Mouse (Mus musculus): ENCODE data around the gene Gm4869. TPM values are rescaled to one million over a fixed set of nuclear protein-coding genes. Genes with fewer than 3 reads are reported as not detected.

Gm4869 gene
- not detected for polyA plus RNA-seq (2017; shearing (Covaris generic))

DNA sequence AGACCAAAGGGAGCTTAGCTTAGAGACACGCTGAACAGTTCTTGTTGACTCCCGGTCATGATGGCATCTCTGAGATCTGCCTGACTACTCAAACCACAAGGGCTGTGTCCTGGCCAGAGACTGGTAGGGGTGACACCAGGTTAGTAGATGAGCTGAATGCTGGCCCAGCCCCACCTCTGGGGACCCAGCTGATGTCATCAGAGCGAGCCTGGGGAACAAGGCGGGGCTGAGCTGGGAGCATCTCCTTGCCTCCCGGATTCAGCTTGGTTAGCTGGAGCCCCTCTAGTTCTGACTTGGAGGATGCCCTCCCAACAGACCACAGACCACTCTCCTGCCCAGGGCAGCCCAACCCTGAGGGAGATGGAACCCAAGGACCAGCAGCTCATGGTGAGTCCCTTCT lies at the start of gene Gm4869:
TSS of gene Gm4869 (plus strand) at position 301 of the 400 bp plus-strand sequence.

DNA sequence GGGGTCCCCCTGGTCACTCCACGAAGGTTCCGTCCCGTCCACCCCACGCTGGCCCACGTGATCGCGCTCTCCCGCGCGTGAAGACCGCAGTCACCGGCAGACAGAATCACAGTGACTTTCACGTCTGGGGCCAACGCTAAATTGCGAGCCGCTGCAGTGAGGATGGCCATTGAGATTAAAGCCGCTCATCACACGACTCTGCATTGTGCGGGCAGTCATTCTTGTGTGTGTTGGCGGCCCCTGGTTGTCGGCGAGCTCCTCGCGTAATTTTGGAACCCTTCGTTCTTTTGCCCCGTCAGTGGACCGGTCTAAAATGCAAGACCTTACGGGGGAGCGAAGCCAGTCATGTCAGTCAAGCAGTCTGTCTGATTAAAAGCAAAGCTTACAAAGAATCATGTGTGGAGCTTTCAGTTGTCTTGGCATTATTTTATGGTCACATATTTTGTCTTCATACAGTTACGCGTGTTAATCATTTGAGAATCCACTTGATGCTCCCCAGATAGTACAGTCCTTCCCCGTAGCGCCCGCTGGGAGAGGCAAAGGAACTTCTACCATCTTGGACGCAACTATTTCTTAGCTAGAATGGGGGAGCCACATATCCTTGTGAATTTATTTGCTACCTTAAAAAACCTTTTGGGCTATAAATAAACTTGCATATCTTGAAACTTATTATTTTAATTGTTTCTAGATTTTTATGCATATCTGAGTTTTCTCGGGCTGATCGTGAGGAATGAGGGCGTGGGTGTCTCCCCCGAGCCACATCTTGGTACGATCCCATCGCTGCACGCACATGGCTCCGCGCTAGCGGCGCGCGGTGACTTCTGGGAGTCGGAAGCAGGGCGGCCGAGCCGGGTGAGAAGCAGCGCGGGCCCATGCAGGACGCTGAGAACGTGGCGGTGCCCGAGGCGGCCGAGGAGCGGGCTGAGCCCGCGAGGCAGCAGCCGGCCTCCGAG lies 26.7 kb upstream of the Gm4869 start, which contains the start of gene Eif3b:
TSS of gene Eif3b (plus strand) at position 840 of the 953 bp plus-strand sequence.

DNA sequence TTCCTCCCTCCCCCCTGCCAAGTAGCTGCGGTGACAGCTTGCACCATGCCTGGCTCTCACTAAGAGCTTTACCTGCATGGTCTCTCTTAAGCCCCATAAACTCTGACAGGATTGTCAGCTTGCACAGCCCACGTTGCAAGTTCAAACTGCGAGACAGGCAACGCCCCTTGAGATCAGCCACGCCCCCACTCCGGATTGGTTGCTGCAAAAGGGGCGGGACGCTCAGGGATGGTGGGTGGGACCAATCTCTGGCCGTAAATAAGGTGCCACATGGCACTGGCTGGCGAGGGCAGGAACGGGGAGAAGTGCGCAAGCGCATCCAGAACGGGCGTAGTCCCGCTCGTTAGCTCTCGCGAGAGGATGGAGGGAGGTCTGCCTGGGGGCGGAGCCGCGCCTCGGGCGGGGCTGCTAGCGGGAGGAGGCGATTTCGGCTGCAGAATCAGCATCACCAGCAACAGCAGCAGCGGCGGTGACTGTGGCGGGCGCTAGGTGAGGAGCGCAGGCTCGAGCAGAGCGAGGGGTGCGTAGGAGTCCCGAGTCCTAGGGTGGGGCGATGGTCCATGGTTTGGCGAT lies 59.8 kb downstream of the Gm4869 start, which contains the start of gene Chst12:
TSS of gene Chst12 (plus strand) at position 343 of the 573 bp plus-strand sequence.

Other genes starting within 250 kb of the Gm4869 start
- 10 to 100 TPM; 15.7 to 19.4 TPM for gene Mad1l1, start 124.1 kb upstream of the Gm4869 start, polyA plus RNA-seq (2017; shearing (Covaris generic))
- gene Nudt1, start 124.0 kb upstream of the Gm4869 start, polyA plus RNA-seq (2017; shearing (Covaris generic)), result 10 to 100 TPM; 15.9 to 19.3 TPM
- gene Mrm2, start 113.7 kb upstream of the Gm4869 start, polyA plus RNA-seq (2017; shearing (Covaris generic)), result 10 to 100 TPM; 12.1 to 13.2 TPM
- gene Snx8, start 56.4 kb upstream of the Gm4869 start, polyA plus RNA-seq (2017; shearing (Covaris generic)), result under 1 TPM; 0.68 to 0.88 TPM
- 100 to 1,000 TPM; 168 to 185 TPM for gene Eif3b, start 26.3 kb upstream of the Gm4869 start, polyA plus RNA-seq (2017; shearing (Covaris generic))
- 10 to 100 TPM; 31.1 to 43.3 TPM for gene Chst12, start 59.9 kb downstream of the Gm4869 start, polyA plus RNA-seq (2017; shearing (Covaris generic))
- 1 to 10 TPM; 5.6 to 6.6 TPM for gene Grifin, start 119.4 kb downstream of the Gm4869 start, polyA plus RNA-seq (2017; shearing (Covaris generic))
- gene Lfng, start 161.7 kb downstream of the Gm4869 start, polyA plus RNA-seq (2017; shearing (Covaris generic)), result 100 to 1,000 TPM; 339 to 349 TPM
- 10 to 100 TPM; 25.6 to 27.6 TPM for gene Ttyh3, start 203.4 kb downstream of the Gm4869 start, polyA plus RNA-seq (2017; shearing (Covaris generic))